Mouse (Mus musculus) liver, embryonic 14.5 days (tissue): ENCODE data around the gene Wdr46. TPM values are rescaled to one million over a fixed set of nuclear protein-coding genes. Genes with fewer than 3 reads are reported as not detected.

Experiments
- ATAC-seq: fragments of 200-750 bp; cut with Nextera tagmentation; 2 replicates; pipeline ENCODE4 v1.8.0; 2017; ENCODE audit warnings: moderate number of reproducible peaks, mild to moderate bottlenecking, moderate library complexity; ENCODE audit not compliant: insufficient read depth
- DNase-seq, 3 experiments: peaks; one replicate each; pipeline ENCODE4 v3.0.0-alpha.2; 2012 to 2013; ENCODE audit warnings: low read depth in 3 of 3, low spot score in 3 of 3
- H3K27ac ChIP-seq: fragments of 300-500 bp; sonication (generic); 2 replicates; pipeline ENCODE4 v1.5.1; 2014; ENCODE audit warnings: moderate library complexity, mild to moderate bottlenecking, control low read depth, inconsistent platforms
- H3K27me3 ChIP-seq: fragments of 300-500 bp; sonication (generic); 2 replicates; pipeline ENCODE4 v1.6.1; 2014; ENCODE audit warnings: mild to moderate bottlenecking, low read length, moderate library complexity; ENCODE audit not compliant: control insufficient read depth, insufficient read depth
- H3K36me3 ChIP-seq: fragments of 300-500 bp; sonication (generic); replicated peaks from 2 replicates; pipeline ENCODE4 v1.6.1; 2014; ENCODE audit warnings: low read depth; ENCODE audit not compliant: control insufficient read depth, insufficient read depth
- H3K4me1 ChIP-seq, 2 experiments: fragments of 200-500 bp in 1 of 2; fragments of 300-500 bp in 1 of 2; sonication (generic) in 1 of 2; replicated peaks; 2 replicates each; pipeline ENCODE4 v1.6.1; 2012 to 2014; ENCODE audit warnings: antibody characterized with exemption in 1 of 2, inconsistent platforms in 1 of 2, low read length in 1 of 2; ENCODE audit not compliant: control insufficient read depth in 2 of 2, insufficient read depth in 2 of 2
- H3K4me2 ChIP-seq: fragments of 300-500 bp; sonication (generic); 2 replicates; pipeline ENCODE4 v1.6.1; 2014; ENCODE audit warnings: low read depth, mild to moderate bottlenecking, control low read depth, moderate library complexity
- H3K4me3 ChIP-seq, 2 experiments: fragments of 200-500 bp in 1 of 2; fragments of 300-500 bp in 1 of 2; sonication (generic) in 1 of 2; 2 replicates each; pipeline ENCODE4 v1.5.1; 2012 to 2014; ENCODE audit warnings: low read depth in 2 of 2, low read length in 2 of 2, mild to moderate bottlenecking in 2 of 2, control low read depth in 1 of 2, inconsistent platforms in 1 of 2, moderate library complexity in 1 of 2; ENCODE audit not compliant: insufficient read depth in 1 of 2
- H3K9ac ChIP-seq: fragments of 300-500 bp; sonication (generic); replicated peaks from 2 replicates; pipeline ENCODE4 v1.6.1; 2014; ENCODE audit warnings: mild to moderate bottlenecking, control low read depth, moderate library complexity
- H3K9me3 ChIP-seq: fragments of 300-500 bp; sonication (generic); 2 replicates; pipeline ENCODE4 v1.6.1; 2016; ENCODE audit warnings: low read length, mixed read lengths; ENCODE audit not compliant: control insufficient read depth
- CTCF ChIP-seq: IDR thresholded peaks from 2 replicates; pipeline ENCODE4 v1.5.1; 2016; ENCODE audit warnings: antibody characterized with exemption, low read depth, control low read depth
- EP300 ChIP-seq: IDR thresholded peaks from 2 replicates; pipeline ENCODE4 v1.6.1; 2016; ENCODE audit warnings: antibody characterized with exemption, low read depth
- WGBS: fragments of 180-500 bp; shearing (Covaris S2); extraction: QIAGEN DNeasy Blood & Tissue Kit; methylation state at CpG from one replicate; pipeline ENCODE4 v1.1.7; 2014; ENCODE audit not compliant: insufficient replicate concordance; 5-methylcytosine and 5-hydroxymethylcytosine counted together
- polyA plus RNA-seq, 2 experiments: library from polyadenylated mRNA; depleted of rRNA in 1 of 2; stranded (reverse) in 1 of 2; unstranded in 1 of 2; fragments of >200 nt; fragmentation: Nextera tagmentation in 1 of 2; extraction: Ambion mirVana in 1 of 2; gene quantifications; 2 replicates each; pipeline versions ENCODE4 v1.2.1 to v1.2.3; 2012 to 2014

Wdr46 gene
- polyA plus RNA-seq, 2 experiments = 8.0 to 18.9 TPM

GRCm38 (mm10) chr17:33932448-33932847 lies 8.0 kb upstream of the Wdr46 start:
- Histone ChIP-seq H3K9ac (no peak overlapping the region), H3K4me1 (peaks cover 2 to 4% of the 10 kb centered on the region in 2 experiments; a peak in 2 of 4 replicates), H3K27ac (no peak overlapping the region), H3K4me2 (no peak overlapping the region), H3K27me3 (no peaks in the 10 kb centered on the region), H3K9me3 (no peaks in the 10 kb centered on the region), H3K4me3 (no peak overlapping the region), H3K36me3 (peaks cover 2% of the 10 kb centered on the region)
- no peak for TF ChIP-seq EP300
- no peak for TF ChIP-seq CTCF
- no peak for ATAC-seq
- 79% methylated on average over 14 of the region's 14 CpGs for WGBS
- DNase-seq = no peak

DNA sequence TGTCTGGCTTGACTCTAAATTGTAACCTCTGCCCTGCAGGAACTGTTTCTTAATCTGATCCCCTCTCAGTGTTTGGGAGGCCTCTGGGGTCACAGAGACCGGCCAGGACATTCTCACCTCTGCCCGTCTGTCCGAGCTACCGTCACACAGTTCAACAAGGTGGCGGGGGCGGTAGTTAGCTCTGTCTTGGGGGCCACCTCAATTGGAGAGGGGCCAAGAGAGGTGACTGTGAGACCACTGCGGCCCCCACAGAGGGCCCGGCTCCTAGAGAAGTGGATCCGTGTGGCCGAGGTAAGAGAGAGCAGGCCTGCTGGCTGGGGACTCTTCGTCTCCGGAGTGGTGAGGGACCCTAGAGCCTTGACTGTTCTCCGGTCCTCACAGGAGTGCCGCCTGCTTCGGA lies 7.5 kb upstream of the Wdr46 start:
- Histone ChIP-seq H3K4me1 (peaks cover 2 to 3% of the 10 kb centered on the region in 2 experiments; a peak in 2 of 4 replicates), H3K4me2 (no peak overlapping the region), H3K36me3 (peaks cover 2% of the 10 kb centered on the region), H3K27ac (no peak overlapping the region), H3K4me3 (no peak overlapping the region), H3K27me3 (no peaks in the 10 kb centered on the region), H3K9ac (0 out of 2 replicates have a peak overlapping the region, but pooled peaks have one; percentile 23), H3K9me3 (no peaks in the 10 kb centered on the region)
- WGBS = 89% methylated on average over 15 of the region's 15 CpGs
- no peak for ATAC-seq
- no peak for DNase-seq
- TF ChIP-seq CTCF (no peak), EP300 (no peak)

- 81% methylated on average over 21 of the region's 21 CpGs for WGBS
- TF ChIP-seq CTCF (no peak), EP300 (no peak)
- H3K36me3 ChIP-seq = peaks cover 2% of the 10 kb centered on the region
- no peaks in the 10 kb centered on the region for H3K27me3 ChIP-seq
- H3K4me2 ChIP-seq = no peak overlapping the region
- H3K9me3 ChIP-seq = no peaks in the 10 kb centered on the region
- no peak overlapping the region for H3K4me3 ChIP-seq
- no peak for DNase-seq
- H3K4me1 ChIP-seq = peaks cover 3 to 8% of the 10 kb centered on the region in 2 experiments; a peak in 3 of 4 replicates
- H3K9ac ChIP-seq = no peak overlapping the region
- no peak for ATAC-seq
- no peak overlapping the region for H3K27ac ChIP-seq
These were observed 4.9 kb upstream of the Wdr46 start for GRCm38 (mm10) chr17:33935422-33936055.

- Histone ChIP-seq H3K9ac (no peak overlapping the region), H3K36me3 (peaks cover 2% of the 10 kb centered on the region), H3K27ac (no peak overlapping the region), H3K4me2 (no peak overlapping the region), H3K4me3 (no peak overlapping the region), H3K27me3 (no peaks in the 10 kb centered on the region), H3K9me3 (no peaks in the 10 kb centered on the region), H3K4me1 (peaks cover 5 to 12% of the 10 kb centered on the region in 2 experiments; a peak in 3 of 4 replicates)
- no peak for DNase-seq
- WGBS = 78% methylated on average over 15 of the region's 15 CpGs
- TF ChIP-seq EP300 (no peak), CTCF (no peak)
- ATAC-seq = no peak
These were observed 3.5 kb upstream of the Wdr46 start for GRCm38 (mm10) chr17:33936993-33937392.

DNA sequence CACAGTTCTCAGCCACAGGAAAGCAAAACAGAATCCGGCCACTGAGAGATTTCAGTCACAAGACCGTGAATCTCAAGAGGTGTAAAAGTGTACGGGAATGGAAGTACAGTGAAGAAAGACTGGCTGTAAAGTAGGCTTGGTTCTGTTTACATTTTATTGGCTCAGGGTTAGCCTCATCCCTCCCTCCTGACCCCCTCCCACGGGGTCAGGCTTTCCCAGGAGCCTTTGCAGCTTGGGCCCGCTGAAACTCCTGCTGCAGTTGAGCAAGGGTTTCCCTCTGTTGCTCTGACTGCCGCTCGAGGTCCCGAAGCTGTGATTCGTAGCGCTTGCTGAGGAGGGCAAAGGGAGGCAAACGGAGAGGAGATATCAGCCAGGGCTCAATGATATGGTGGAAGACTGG lies 1.7 kb upstream of the Wdr46 start:
- Histone ChIP-seq H3K9me3 (no peaks in the 10 kb centered on the region), H3K4me2 (peak overlapping the region; percentile 77), H3K36me3 (no peaks in the 10 kb centered on the region; the same call in none of the 2 replicates), H3K27ac (no peak overlapping the region), H3K27me3 (no peaks in the 10 kb centered on the region), H3K4me1 (peaks cover 5 to 12% of the 10 kb centered on the region in 2 experiments; a peak in 3 of 4 replicates), H3K4me3 (peak overlapping the region; percentile 97 to 99; a peak in 3 of 4 replicates), H3K9ac (peak overlapping the region; percentile 23; the same call in 1 of the 2 replicates)
- no peak for TF ChIP-seq CTCF
- no peak for TF ChIP-seq EP300
- no peak for DNase-seq
- WGBS = 69% methylated on average over 11 of the region's 11 CpGs
- no peak for ATAC-seq
